Mouse (Mus musculus): ENCODE results near the gene Zmynd10. TPM values are rescaled to one million over a fixed set of nuclear protein-coding genes. Genes with fewer than 3 reads are reported as not detected.
"Not testable (repeated sequence)": the region's sequence is repeated elsewhere in the genome, so short reads cannot be mapped to it uniquely, and the experiment has no call there.

Zmynd10 gene
- total RNA-seq, 2 experiments from 2014 or later, result not detected

GRCm38 (mm10) chr9:107573774-107574173, 26.7 kb downstream of the Zmynd10 start:
- not testable (repeated sequence) for ATAC-seq (replicated peaks; ENCODE audit: low FRiP score, low TSS enrichment, poor library complexity, severe bottlenecking)

- no peak for ATAC-seq (replicated peaks; ENCODE audit: low FRiP score, low TSS enrichment, poor library complexity, severe bottlenecking)
Observed at GRCm38 (mm10) chr9:107575579-107576356, 28.7 kb downstream of the Zmynd10 start.

- ATAC-seq (replicated peaks; ENCODE audit: low FRiP score, low TSS enrichment, poor library complexity, severe bottlenecking), result peak; percentile 77
Observed at GRCm38 (mm10) chr9:107576357-107577107, 29.4 kb downstream of the Zmynd10 start, which contains the start of gene Hyal1. Gene Hyal1 (plus strand): TSS chr9:107576927.

GRCm38 (mm10) chr9:107577871-107578270, 30.8 kb downstream of the Zmynd10 start:
- ATAC-seq (replicated peaks; ENCODE audit: low FRiP score, low TSS enrichment, poor library complexity, severe bottlenecking), result no peak

- no peak for ATAC-seq (replicated peaks; ENCODE audit: low FRiP score, low TSS enrichment, poor library complexity, severe bottlenecking)
Observed at GRCm38 (mm10) chr9:107578587-107578986, 31.5 kb downstream of the Zmynd10 start, which contains the start of gene Naa80. Gene Naa80 (plus strand): TSS chr9:107578887.

GRCm38 (mm10) chr9:107579023-107579900, 32.2 kb downstream of the Zmynd10 start:
- no peak for ATAC-seq (replicated peaks; ENCODE audit: low FRiP score, low TSS enrichment, poor library complexity, severe bottlenecking)

GRCm38 (mm10) chr9:107580501-107581317, 33.6 kb downstream of the Zmynd10 start, which contains the start of gene Hyal3:
Gene Hyal3 (plus strand): TSS chr9:107580818.
- peak; percentile 84 for ATAC-seq (replicated peaks; ENCODE audit: low FRiP score, low TSS enrichment, poor library complexity, severe bottlenecking)

- ATAC-seq (replicated peaks; ENCODE audit: low FRiP score, low TSS enrichment, poor library complexity, severe bottlenecking), result no peak
Observed at GRCm38 (mm10) chr9:107581584-107581983, 34.5 kb downstream of the Zmynd10 start.

GRCm38 (mm10) chr9:107582509-107583062, 35.5 kb downstream of the Zmynd10 start:
- no peak for ATAC-seq (replicated peaks; ENCODE audit: low FRiP score, low TSS enrichment, poor library complexity, severe bottlenecking)

GRCm38 (mm10) chr9:107583174-107583573, 36.1 kb downstream of the Zmynd10 start:
- no peak for ATAC-seq (replicated peaks; ENCODE audit: low FRiP score, low TSS enrichment, poor library complexity, severe bottlenecking)

- ATAC-seq (replicated peaks; ENCODE audit: low FRiP score, low TSS enrichment, poor library complexity, severe bottlenecking), result no peak
Observed at GRCm38 (mm10) chr9:107586504-107586903, 39.4 kb downstream of the Zmynd10 start.

GRCm38 (mm10) chr9:107586974-107587832, 40.1 kb downstream of the Zmynd10 start, which contains the start of gene Ifrd2:
Gene Ifrd2 (plus strand): TSS chr9:107587642.
- peak; percentile 74 for ATAC-seq (replicated peaks; ENCODE audit: low FRiP score, low TSS enrichment, poor library complexity, severe bottlenecking)

GRCm38 (mm10) chr9:107587833-107588639, 40.9 kb downstream of the Zmynd10 start:
- peak; percentile 25 for ATAC-seq (replicated peaks; ENCODE audit: low FRiP score, low TSS enrichment, poor library complexity, severe bottlenecking)

- peak; percentile 49 for ATAC-seq (replicated peaks; ENCODE audit: low FRiP score, low TSS enrichment, poor library complexity, severe bottlenecking)
Observed at GRCm38 (mm10) chr9:107590058-107590772, 43.1 kb downstream of the Zmynd10 start.

- no peak for ATAC-seq (replicated peaks; ENCODE audit: low FRiP score, low TSS enrichment, poor library complexity, severe bottlenecking)
Observed at GRCm38 (mm10) chr9:107590773-107591060, 43.6 kb downstream of the Zmynd10 start.
